Mouse (Mus musculus) NIH3T3 (cell line): Measurements from ENCODE around the gene Mcl1.
"Not testable (repeated sequence)": the region's sequence is repeated elsewhere in the genome, so short reads cannot be mapped to it uniquely, and the experiment has no call there.

Experiments used
- DNase-seq: peaks from one replicate; pipeline ENCODE4 v3.0.0-alpha.2; 2012; ENCODE audit warnings: low read depth

The Mcl1 gene

GRCm38 (mm10) chr3:95658236-95658867 is at the start of gene Mcl1:
Mcl1 (plus strand) TSS chr3:95658788.
- peak; percentile 97 for DNase-seq

- DNase-seq, result no peak
Observed at GRCm38 (mm10) chr3:95609195-95609594, 49.4 kb upstream of the Mcl1 start.

- no peak for DNase-seq
Observed at GRCm38 (mm10) chr3:95613996-95614395, 44.6 kb upstream of the Mcl1 start.

DNA sequence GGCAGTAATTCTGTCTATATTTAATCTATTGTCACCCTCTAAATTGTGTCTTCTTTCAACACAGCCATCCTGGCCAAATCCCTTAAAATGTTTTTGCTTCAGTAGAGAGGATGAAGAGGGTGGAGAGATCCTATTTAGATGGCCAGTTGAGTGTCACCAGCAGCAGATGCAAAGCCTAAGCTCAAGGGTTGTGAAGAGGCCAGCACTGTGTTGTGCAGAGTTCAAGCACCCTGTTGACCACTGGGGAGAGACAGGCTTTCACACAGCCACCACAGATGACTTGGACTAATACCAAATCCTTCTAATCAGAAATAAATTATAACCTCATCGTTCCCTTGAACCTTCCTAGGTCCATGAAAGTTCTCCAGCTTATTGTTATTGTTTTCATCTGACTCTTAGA is 40.1 kb upstream of the Mcl1 start:
- DNase-seq, result no peak

DNA sequence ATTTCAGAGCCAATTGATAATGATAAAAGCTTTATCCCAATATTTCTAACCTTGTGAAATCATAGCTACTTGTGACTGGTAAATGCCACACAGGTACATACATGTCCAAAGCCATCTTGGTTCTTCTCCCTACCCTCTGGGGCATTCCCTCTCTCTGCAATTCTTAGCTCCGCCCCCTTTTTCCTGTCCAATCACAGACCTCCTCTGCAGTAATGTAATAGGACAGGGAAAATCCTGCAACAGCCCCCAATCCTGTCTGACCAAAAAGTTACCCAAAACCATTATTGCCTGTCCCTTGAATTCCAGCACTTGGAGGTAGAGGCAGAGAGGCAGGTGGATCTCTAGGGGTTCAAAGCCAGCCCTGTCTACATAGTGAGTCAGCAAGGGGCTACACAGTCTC is 37.3 kb upstream of the Mcl1 start:
- no peak for DNase-seq

GRCm38 (mm10) chr3:95622421-95622820 is 36.2 kb upstream of the Mcl1 start:
- DNase-seq, result not testable (repeated sequence)

DNA sequence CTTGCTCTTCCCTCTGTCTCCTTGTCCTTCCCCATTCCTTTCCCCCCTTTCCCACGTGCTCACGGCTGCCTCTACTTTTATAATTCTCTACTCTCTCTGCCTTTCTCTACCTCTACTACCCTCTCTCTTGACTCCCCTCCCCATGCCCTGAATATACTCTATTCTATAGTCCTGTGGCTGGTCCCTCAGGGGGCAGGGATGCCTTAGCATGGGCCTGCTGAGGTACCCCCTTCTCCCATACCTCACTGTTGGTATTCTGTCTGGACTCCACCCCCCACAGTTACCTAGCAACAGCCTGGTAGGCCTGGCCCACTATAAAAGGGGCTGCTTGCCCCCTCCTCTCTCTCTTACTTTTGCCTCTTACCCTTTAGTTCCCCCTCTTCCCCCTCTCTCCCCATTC is 35.0 kb upstream of the Mcl1 start:
- no peak for DNase-seq

GRCm38 (mm10) chr3:95623991-95624515 is 34.5 kb upstream of the Mcl1 start:
- not testable (repeated sequence) for DNase-seq

DNA sequence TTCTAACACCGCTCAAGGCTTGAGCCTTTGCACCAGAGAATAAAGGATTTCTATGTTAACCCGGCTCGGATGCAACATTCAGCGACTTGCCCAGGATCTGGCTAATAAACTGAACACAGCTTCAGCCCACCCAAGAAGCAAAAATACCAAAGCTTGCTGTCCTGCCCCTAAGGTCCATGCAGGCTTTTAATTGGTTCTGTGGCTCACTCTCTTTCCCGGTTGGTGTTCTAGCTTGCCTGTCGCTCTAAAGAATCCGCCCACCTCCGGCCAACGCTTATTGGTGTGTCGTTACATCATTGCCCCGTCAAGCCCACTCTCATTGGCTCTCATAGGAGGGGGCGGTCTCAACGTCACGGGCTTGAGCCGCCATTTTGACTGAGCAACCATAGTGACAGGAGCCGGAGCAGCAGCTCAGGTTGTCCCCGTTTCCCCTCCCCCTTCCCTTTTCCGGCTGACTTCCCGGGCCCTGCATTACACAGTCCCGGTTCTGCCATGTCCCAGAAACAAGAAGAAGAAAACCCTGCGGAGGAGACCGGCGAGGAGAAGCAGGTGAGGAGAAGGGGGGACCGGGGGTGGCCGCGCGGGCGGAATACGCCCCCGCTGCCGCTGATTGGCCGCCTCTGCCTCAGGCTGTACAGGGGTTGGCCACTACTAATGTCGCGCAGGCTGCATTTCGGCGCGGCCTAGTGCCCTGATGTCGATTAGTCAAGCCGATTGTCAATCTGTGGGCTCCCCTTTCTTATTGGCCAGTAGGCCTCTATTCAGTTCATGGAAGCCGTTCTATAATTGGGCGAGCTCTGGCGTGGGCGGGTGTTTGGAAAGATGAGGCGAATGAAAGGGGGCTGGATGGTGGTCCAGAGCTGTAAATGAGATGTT is 33.7 kb upstream of the Mcl1 start, which contains the start of gene Ensa:
TSS of gene Ensa (plus strand) at position 366 of the 876 bp plus-strand sequence.
- peak; percentile 99 for DNase-seq

DNA sequence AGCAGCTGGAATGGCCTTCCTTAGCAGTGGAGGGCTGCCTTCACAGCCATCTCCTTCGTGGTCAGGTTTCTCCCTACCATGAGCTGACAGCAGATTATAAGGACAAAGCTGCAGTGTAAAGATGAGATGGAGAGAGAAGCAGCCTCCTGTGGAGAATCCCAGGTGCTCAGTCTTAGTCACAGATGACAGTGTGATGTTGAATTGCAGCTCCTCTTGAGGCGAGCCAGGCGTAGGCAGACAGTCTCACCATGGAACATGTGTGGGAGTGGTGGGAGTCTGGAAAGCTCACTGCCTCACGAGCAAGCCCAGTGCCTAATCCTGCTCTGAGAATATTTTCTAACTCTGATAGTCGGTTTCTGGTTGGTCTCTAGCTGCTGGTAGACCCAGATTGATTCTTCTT is 30.8 kb upstream of the Mcl1 start:
- DNase-seq, result no peak

- peak; percentile 39 for DNase-seq
Observed at GRCm38 (mm10) chr3:95629755-95630154, 28.8 kb upstream of the Mcl1 start.

- DNase-seq, result no peak
Observed at GRCm38 (mm10) chr3:95630856-95631255, 27.7 kb upstream of the Mcl1 start.

GRCm38 (mm10) chr3:95631304-95631703 is 27.3 kb upstream of the Mcl1 start:
- DNase-seq, result no peak

DNA sequence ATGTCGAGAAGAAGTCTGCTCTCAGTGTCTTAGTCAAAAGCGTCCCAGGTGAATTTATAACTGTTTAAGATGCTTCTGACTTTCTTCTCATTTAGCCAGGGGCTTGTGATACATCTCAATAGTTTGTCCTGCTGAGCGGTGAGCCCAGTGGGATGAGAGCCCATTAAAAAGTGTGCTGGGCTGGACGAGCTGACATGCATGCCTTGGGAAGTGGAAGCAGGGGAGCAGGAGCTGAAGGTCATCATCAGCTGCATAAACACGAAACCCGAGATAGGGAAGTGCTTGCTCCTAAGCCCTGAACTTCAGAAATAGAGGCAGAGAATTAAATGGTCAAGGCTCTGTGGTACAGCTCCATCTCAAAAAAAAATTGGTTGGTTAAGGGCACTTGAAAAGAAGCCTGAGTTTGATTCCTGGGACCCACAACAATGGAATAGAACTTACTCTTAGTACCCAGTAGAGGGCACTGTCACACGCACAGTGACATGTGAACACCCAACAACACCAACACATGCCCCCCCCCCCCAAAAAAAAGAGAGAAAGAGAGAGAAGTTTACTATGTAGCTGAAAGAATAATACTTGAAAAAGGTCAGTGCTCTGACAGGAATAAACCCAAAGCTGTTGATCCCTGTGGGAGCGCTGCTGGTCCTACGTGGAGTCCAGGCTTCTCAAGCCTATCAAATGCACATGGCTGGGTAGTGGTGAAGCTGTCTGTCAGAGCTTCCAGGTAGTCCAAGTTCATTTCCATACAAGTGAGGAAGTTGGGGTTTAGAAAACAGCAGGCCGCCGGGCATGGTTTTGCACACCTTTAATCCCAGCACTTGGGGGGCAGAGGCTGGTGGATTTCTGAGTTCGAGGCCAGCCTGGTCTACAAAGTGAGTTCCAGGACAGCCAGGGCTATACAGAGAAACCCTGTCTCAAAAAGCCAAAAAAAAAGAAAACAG is 25.7 kb upstream of the Mcl1 start:
- peak; percentile 81 for DNase-seq

DNA sequence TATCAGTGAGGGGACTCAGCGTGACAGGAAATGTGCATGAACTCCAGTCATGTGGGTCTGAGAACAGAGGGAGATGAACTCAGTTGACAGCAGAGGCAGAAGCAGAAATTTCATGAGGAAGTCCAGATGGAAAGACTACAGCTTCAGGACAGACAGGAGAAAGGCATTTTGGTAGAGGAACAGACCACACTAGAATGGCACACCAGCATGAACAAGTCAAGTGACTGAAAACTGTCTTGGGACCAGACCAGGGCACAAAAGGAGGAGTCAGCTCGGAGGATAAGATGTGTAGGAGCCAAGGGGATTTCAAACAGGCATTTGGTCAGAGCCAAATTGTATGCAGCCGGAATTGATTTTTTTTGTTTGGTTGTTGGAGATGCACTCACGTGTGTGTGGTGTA is 23.0 kb upstream of the Mcl1 start:
- DNase-seq, result no peak

DNA sequence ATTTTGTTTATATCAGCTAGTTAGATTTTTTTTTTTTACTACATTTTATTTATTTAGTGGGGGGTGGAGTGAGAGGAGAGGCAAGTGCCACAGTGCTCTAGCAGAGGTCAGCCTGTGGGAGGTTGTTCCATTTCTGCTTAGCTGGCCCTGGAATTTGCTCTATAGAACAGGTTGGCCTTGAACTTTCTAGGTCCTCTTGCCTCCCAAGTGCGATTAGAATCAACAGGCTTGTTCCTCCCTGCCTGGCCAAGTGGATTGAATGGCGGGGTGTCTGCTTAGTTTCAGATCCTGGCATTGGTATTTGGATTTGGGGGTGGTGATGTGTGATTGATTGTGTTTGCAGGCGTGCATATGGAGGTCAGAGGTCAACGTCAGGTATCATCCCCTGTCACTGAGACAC is 22.5 kb upstream of the Mcl1 start:
- DNase-seq, result no peak

GRCm38 (mm10) chr3:95639694-95640093 is 18.9 kb upstream of the Mcl1 start:
- peak; percentile 23 for DNase-seq

DNA sequence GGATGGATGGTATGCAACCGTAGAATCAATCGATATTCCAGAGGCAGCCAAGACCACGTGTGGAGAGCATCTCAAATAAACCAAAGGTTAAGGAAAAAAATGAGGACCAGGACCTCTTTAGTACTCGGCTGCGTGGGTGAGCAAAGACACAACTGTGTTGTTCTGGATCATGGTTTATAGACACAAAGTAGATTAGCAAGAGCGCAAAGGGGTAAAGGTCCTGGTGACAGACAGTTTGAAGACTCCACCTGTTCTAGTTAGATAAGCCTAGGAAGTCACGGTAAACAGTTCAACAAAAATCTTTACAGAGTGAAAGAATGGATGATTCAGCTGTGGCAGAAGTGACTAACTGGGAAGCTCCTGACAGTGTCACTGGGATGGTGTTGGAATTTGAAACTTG is 15.5 kb upstream of the Mcl1 start:
- DNase-seq, result no peak

GRCm38 (mm10) chr3:95645313-95646235 is 13.0 kb upstream of the Mcl1 start:
- DNase-seq, result no peak

DNA sequence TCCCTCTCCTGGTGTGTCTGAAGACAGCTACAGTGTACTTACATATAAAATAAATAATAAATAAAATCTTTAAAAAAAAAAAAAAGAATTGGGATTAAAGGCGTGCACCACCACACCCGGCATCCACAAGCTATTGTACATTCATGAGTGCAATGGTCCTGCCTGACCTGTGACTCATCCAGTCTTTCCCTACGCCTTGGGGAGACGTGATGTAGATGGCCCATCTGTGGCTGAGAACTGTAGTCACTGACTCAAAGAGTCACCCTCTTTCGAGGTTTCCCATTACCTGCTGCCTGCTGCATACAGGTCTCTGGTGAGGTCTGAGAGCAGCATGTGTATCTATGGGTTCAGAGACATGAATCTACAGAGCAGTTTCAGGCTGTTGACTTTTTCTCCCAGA is 10.6 kb upstream of the Mcl1 start:
- peak; percentile 50 for DNase-seq
